Mouse (Mus musculus) kidney, postnatal 14 days (tissue): Measurements from ENCODE around the gene Dcbld2.
A peak's percentile ranks its signal among the peaks of the same experiment; 100 is the strongest.

ENCODE experiments used
- DNase-seq: peaks from one replicate; pipeline ENCODE4 v3.0.0; 2022; ENCODE audit warnings: mixed read lengths

Dcbld2 gene

GRCm38 (mm10) chr16:58408062-58408486 lies at the start of gene Dcbld2:
Gene Dcbld2, plus strand, starts transcription at chr16:58408443.
- peak; percentile 98 for DNase-seq

DNA sequence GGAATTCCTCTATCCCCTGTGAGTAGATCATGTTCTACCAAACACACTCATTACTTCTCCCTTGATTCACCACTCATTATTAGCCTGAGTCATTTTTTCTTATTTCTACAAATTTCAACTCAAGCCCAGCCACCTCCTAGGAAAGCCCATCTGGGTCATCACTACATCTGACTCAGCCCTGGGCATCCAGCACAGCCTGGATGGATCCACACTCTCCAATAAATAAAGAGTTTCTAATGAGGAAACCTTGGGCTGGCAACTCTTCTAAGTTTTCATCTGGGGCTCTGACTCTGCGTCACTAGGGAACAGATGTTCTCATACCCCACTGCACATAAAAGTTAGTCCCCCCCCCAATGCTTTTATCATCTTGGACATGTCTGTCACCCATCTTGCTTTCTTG lies 31.1 kb upstream of the Dcbld2 start:
- no peak for DNase-seq

DNA sequence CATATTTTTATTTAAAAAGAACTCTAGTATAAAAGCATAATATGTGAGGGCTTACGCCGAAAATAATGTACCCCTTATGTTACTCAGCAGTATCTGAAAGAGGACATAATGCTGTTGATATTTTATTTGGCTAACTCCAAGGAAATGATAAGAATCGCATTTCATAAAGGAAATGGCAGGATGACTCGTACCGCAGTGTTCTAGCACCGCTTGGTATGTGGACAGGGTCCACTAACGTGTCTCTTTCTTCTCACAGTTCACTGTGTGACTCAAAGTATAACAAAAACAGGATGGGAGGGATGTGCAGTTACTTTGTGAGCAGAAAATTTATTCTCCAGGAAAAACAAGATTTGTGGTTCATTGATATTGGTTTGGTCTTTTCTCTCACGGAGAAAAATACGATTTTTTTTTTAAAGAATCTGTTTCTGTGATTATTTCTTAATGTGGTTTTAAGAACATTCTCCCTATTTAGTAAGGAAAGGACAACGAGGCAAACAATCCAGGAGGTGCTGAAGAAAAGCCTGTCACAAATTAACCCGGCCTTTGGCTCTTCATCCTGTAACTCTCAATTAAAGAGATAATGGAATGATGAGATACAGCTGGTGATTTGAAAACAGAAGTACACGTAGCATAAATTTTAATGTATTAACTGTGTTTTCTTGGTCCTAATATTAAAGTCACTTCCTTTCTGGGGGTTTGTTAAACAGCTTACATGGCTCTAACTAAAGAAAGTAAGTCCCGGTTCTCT lies 30.3 kb upstream of the Dcbld2 start:
- no peak for DNase-seq

DNA sequence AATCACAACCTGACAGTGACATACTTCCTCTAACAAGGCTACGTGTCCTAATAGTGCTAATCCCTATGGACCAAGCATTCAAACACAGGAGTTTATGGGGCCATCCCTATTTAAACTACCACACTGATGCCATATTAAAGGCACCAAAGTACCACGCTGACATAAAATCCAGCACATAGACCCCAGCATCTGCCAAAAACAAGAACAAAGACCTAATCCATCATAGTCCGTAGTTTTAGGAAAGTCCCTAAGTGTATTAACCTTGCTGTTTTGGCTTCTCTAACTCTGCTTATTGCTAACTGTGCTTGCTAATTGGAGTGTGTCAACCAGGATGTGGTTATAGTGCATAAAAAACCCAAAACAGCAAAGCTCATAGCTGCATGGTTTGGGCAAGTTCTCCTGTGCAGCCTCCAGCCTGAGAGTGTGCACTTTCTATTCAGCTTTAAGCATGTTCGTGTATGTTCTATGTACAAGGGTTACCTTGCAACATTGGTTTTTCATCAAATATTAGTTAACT lies 21.9 kb upstream of the Dcbld2 start:
- DNase-seq: no peak

GRCm38 (mm10) chr16:58389143-58389755 lies 19.0 kb upstream of the Dcbld2 start:
- DNase-seq: no peak

DNA sequence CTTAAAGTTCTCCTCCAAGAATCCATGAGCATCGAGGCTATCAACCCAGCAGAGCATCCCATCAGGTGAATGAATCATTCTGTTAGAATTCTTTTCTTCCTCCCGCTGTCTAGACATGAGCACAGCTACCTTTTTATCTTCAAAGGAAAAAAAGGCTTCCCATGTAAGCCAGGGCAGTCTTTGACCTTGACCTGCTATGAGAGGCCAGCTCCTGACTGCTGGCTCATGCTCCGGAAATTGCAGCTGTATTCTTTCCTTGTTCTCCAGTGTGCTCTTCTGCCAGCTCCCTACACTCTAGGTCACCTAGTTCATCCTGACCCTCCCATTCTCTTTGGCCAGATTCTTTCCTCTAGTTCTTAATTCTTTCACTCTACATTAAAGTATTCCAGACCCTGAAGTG lies 15.2 kb upstream of the Dcbld2 start:
- DNase-seq: no peak

DNA sequence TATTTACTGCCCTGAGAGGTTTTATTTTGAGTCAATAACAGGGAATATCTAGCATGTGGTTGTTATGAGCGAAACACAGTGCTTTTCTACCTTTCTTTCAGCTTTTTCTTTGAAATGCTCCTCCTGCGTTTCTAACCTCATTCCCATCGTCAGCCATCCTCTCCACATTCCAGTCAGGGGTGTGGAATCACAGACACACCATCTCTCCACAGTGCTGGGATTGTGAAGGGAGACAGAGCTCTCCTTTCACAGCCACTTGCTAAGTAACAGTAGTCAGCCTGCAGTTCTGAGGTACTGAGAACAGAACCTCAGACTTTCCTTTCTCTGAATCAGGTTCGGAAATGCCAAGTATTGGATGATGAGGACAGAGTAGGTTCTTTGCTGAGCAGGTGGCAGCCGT lies 14.1 kb upstream of the Dcbld2 start:
- DNase-seq: no peak

- no peak for DNase-seq
Observed at GRCm38 (mm10) chr16:58398604-58399003, 9.6 kb upstream of the Dcbld2 start.

DNA sequence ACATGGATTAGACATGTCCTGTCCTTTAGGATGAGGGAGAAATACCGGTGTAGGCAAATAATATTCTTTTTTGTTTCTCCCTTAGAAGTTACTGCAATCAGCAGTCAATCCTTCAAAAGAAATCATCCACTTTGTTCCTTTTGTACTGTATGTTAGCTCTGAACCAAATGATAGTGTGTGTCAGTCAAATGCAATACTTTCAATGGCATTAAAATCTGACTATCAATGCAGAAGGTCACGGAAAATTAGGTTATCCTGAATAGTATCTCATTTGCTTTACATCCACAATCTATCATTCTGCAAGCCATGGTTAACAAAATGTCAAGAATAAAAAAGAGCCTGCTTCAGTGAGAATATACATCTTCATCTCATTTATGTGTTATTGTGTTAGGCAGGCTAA lies 7.2 kb upstream of the Dcbld2 start:
- no peak for DNase-seq

- no peak for DNase-seq
Observed at GRCm38 (mm10) chr16:58404665-58405064, 3.6 kb upstream of the Dcbld2 start.

DNA sequence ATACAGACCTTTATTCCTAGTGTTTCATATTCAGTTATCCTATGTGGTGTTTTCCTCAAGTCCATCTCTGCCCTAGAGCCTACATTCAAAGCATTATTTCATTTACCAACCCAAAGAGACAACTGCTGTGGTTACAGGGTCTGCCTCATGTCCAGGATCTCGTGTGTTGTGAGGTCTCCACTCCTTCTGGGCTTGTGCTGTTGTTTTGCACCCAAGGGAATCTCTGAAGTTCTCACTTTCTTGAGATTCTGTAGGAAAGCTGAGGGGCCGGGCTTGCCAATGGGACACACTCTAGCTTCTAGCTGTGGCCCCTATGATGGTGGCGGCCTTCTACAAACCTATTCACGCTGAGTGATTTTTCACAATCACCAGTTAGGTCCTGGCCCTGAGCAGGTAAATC lies 3.0 kb upstream of the Dcbld2 start:
- no peak for DNase-seq

DNA sequence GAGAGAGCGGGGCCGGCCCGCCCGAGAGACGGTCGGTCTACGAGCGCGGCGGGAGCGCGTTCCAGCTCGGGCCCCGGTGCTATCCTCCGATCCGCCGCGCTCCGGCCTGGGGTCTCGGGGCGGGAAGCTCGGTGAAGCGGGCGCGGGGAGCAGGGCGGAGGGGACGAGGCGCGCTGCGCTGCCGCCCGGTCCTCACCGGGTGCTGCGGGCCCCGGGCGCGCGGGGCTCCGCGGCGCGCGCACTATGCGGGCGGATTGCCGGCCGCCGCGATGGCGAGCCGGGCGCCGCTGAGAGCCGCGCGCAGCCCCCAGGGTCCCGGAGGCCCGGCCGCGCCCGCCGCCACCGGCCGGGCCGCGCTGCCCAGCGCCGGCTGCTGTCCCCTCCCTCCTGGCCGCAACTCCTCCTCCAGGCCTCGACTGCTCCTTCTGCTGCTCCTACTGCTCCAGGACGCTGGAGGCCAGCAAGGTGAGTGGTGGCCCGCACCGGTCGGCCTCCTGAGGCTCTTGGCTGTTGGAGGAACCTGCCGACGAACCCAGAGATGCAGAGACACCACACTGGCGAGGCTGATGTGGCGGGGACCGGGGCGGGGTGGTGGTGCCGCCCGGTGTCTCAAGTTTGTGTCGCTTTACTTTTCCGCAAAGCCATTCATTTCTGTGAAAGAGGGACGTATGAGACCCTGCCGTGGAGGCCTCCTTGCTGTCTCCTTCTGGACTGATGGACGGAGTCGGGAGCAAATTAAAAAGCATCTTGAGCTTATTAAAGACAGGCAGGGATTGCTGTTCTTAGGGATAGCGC lies 441 bp downstream of the Dcbld2 start:
- DNase-seq: no peak

DNA sequence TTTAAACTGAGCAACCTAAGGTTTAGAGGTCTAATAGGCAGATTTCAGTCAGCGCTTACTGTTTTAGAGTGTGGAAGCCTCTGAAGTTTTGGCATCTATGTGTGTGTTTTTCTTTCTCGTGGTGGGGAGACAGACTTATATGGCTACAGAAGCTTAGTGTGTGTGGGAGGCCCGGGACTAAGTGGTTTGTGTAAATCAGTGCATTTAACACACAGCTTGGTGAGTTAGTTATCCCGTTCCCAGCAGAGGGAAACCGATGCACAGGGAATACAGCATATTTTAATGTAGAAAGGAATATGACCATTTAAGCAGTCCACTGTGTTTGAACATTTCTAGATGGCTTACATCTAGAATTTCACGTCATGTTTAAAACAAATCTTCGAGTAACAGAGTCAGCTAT lies 1.6 kb downstream of the Dcbld2 start:
- DNase-seq: no peak

GRCm38 (mm10) chr16:58414801-58415200 lies 6.6 kb downstream of the Dcbld2 start:
- DNase-seq: no peak

DNA sequence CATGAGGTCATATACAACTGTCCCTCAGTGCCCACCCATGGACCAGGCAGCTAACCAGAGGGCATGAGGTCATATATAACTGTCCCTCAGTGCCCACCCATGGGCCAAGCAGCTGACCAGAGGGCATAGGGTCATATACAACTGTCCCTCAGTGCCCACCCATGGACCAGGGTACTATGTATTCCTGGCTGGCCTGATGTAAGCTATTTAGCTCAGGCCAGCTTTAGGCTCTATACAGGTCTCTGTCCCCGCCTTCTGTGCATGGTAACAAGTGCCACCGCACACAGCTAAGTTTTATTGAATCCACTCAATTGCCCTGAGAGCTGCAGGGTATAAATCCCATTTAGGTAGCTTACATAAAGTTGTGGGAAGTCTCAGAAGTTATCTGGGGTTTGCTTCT lies 7.3 kb downstream of the Dcbld2 start:
- DNase-seq: no peak

DNA sequence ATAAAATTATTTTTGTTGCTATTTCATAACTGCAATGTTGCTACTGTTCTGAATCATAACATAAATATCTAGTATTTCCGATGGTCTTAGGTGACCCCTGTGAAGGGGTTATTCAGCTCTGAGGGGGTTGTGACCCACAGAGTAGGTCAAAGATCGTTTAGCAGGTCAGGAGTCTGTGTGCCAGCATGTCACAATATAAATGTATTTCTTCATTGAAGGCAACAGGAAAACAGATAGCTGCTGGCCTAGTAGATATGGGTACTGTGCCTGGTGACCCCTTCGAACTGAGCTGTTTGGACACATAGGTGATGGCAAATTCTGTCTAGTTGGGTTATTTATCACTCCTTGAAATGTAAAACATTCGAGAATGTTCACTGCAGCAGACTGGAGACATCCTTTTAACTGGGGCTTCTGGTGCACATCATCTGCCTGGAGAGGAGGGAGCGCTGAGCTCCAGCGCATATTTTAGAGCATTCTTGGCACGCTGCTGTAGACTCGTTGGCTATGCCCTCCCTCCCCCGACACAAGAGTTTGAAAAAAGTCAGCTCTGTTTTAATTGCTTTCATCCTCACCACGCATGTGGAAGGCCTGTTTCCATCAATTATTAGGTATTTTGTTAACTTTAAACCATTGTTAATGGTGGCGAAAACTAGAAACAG lies 13.6 kb downstream of the Dcbld2 start:
- peak; percentile 63 for DNase-seq

- DNase-seq: no peak
Observed at GRCm38 (mm10) chr16:58430246-58430645, 22.0 kb downstream of the Dcbld2 start.

DNA sequence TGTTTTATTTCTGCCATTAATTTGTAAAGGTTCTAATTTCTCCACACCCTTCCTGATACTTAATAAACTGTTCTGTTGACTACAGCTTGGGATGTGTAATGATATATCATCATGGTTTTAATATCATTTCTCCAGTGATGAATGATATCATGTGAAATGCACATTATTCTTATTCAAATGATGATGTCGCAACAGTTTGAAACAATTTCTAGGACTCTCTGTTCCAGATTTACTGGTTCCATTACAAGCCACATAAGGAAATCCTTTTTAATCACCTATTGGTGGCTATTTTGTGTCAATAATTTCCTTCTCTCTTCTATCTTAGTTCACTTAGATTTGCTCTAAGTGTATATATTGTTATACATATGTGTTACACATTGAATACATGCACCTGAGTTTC lies 24.1 kb downstream of the Dcbld2 start:
- no peak for DNase-seq

DNA sequence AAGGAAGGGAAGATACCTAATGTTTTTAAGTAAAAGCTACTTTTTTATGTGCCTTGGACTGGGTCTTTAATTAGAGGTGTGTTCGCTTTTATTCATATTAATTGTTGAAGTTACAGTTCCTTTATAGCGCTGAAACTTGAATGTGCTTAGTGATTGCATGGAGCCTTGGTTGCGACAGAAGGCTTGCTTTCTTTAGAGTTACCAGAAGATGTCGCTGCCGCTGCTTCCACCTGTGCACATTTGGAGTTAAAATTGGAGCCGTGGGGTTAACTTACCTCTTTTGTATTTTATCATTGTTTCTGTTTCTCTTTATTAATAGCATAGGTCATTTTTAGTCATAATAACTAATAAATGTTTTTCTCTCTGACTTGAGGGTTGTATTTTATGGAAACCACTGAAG lies 36.5 kb downstream of the Dcbld2 start:
- DNase-seq: no peak

- no peak for DNase-seq
Observed at GRCm38 (mm10) chr16:58446281-58447259, 38.3 kb downstream of the Dcbld2 start.

GRCm38 (mm10) chr16:58449073-58449472 lies 40.8 kb downstream of the Dcbld2 start:
- DNase-seq: no peak

DNA sequence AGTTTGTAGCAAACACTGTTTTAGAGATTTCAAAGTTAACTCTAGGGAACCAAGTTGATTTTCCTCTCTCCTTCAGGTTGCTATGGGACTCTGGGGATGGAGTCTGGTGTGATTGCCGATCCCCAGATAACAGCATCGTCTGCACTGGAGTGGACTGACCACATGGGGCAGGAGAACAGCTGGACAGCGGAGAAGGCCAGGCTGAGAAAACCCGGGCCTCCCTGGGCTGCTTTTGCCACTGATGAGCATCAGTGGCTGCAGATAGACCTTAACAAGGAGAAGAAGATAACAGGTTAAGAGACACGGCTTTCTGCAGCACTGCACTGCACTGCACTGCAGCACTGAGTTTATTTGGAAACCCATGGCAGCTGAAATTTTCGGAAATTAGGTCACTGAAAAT lies 42.4 kb downstream of the Dcbld2 start:
- DNase-seq: no peak
